Mouse (Mus musculus) kidney, adult 9 months (tissue): ENCODE results near the gene Aox2.
A peak's percentile ranks its signal among the peaks of the same experiment; 100 is the strongest.

ENCODE experiments used
- DNase-seq: peaks from one replicate; pipeline ENCODE4 v3.0.0; 2022

Aox2 gene

GRCm38 (mm10) chr1:58289863-58290469, 11.8 kb downstream of the Aox2 start:
- DNase-seq, result no peak

DNA sequence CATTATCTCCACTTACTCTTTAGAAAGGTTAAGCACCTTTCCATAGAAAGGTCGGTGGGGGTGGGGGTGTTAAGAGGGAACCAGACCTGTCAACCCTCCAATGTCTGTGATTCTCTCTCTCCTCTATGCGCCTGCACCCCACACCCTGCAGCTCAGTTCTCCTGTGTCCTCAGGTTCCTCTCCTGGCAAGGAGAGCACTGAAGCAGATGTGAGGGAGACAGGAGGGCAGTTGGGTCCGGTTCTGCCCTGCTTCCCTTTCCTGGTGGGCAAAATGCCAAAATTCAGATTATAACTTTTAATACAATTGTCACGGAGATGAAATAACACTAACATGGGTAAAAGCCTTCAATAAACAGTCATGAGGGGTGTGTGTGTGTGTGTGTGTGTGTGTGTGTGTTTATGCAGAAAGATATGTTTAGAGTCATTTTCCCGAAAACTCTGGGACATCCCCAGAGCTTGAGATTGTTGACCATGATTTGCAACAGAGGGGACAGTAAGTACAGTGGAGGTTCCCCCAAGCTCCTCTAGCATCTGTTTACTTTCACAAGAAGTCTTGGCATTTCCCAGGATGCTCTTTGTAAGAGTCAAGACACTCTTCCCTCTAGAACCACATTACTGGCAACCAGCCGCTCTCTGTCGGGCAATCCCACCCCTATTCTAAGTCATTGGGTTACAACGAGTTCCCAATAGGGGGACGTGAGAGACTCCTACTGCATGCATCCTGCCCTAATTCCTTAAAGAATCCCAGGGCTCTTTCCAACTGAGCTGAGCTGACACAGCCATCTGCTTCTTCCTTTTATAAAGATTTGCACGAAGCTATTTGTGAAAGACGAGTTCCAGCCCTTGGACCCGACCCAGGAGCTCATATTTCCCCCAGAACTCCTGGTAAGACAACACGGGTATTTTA, 13.5 kb downstream of the Aox2 start:
- no peak for DNase-seq

DNA sequence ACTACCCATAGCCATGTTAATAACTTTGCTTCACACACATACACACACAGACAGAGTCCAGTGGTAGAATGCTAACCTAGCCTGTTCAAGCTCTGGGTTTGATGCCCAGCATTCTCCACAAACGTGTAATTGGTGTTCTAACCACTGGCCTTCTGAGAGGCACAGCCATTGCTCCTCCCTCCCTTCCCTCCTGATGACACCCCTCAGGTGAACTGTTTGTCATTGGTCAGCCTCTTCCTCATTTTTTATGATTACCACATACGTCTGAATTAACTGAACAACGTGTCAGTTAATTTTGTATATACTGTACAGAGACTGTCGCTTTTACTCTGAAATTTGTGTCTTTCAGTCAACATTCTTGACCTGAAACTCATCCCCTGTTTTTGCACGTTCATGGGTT, 16.6 kb downstream of the Aox2 start:
- DNase-seq, result no peak

DNA sequence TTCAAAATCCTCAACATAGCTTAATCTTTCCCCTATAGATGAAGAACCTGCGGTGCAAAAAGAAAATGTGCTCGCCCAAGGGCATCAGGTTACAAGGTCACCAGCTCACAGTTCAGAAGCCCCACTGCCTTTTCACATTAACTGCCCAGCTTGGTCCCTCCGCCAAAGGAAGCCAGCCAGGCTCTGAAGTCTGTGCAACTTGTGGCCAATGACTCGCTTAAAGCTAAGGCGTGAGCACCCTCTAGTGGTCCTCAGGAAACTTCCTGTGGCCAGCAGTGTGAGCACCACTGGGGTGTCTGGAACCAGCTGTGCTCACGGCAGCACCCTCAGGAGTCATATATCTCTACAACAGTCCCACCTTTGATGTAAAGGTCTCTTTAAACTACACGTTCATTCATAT, 18.2 kb downstream of the Aox2 start:
- peak; percentile 70 for DNase-seq

- DNase-seq, result no peak
Observed at GRCm38 (mm10) chr1:58296821-58297220, 18.7 kb downstream of the Aox2 start.

- DNase-seq, result no peak
Observed at GRCm38 (mm10) chr1:58298347-58298746, 20.2 kb downstream of the Aox2 start.

DNA sequence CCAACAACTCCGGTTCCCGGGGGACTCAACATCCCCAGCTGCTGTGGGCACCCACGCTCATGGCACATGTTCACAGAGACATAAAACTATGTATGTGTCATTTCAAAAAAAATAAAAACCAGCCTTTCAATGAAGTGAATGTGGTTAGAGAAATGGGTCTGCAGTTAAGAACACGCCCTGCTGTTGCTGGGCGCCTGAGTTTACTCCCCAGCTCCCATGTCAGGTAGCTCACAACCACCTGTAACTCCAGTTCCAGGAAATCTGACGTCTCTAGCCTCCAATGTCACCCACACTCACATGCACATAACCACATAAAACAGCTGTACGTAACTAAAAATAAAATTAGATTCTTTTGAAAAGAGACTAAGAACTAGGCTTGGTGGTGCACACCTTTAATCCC, 22.9 kb downstream of the Aox2 start:
- DNase-seq, result no peak

DNA sequence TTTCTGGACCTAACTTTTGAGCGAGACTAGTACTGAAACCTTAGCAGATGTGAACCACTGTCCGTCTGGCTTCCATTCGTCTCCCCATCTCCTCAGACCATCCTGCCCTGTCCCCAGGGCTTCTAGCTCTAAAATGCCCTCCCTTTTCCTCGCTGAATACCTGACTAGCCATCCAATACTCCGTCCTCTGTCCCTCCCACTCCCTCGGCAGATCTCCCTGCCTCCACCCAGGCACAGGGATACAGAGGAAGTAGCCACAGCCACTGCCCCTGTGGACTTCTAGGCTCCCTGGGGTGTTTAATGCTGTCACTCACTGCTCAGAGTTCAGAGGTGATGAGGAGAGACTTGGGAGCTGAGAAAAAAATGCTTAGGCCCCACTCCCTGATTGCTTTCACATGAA, 23.9 kb downstream of the Aox2 start:
- DNase-seq, result no peak

GRCm38 (mm10) chr1:58303009-58303408, 24.9 kb downstream of the Aox2 start:
- no peak for DNase-seq

GRCm38 (mm10) chr1:58303726-58304125, 25.6 kb downstream of the Aox2 start:
- no peak for DNase-seq

GRCm38 (mm10) chr1:58304296-58304695, 26.2 kb downstream of the Aox2 start:
- DNase-seq, result no peak

DNA sequence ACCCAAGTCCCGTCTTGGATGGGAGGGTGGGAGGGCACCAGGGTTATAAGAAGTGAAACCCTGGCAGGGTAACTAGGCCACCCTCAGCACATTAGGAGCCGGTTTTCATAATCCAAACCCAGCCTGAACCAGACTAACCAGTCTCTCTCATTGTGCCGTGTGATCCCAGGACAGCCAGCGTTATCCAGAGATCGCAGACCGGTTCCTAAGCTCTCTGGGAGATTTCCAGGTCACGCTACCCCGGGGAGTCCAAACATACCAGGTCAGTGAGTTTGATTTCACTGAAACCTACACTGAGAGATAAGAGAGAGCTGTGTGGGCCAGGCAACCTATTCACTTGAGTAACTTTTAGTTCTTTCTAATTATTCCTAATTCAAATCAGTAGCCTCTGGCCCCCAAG, 29.1 kb downstream of the Aox2 start:
- peak; percentile 45 for DNase-seq

DNA sequence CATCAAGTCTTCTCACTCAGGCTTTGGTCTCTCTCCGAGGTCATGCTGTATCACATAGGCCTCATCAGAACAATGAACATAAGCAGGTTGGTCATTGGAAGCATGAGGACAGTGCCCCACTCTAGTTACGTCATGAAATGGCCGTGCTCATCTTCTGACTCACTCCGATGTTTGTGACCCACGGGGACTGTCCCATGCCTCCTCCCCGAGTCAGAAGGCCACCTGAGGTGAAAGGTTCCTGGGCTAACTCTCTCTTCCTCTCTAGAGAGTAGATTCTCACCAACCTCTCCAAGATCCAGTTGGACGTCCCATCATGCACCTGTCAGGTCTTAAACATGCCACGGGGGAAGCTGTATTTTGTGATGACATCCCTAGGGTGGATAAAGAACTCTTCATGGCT, 30.5 kb downstream of the Aox2 start:
- no peak for DNase-seq

- no peak for DNase-seq
Observed at GRCm38 (mm10) chr1:58309853-58310252, 31.7 kb downstream of the Aox2 start.

DNA sequence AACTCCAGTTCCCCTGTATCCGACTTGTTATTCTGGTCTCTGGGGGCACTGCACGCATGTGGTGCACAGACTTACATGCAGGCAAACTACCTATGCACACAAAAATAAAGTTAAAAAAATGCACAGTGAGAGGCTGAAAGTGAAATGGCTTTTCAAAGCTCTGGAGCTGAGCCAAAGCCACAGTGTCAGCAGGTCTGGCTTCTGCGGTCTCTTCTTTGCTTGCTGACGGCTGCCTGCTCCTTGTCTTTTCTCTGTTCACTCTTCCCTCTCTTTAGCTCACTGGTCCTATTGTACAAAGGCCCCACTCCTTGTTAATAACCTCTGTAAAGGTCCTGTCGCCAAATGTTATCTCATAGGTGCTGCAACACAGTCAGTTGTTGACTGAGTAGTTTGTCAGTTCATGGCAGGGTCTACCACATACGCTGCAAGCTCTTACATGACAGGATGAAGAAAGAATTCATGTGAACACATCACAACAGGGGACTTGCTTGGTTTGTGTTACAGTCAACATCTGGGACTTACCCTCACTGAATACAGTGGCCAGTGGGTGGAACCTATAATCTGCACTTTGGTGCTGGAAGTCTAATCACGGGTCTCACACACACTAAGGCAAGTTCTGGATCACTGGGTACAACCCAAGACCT, 33.2 kb downstream of the Aox2 start:
- no peak for DNase-seq

DNA sequence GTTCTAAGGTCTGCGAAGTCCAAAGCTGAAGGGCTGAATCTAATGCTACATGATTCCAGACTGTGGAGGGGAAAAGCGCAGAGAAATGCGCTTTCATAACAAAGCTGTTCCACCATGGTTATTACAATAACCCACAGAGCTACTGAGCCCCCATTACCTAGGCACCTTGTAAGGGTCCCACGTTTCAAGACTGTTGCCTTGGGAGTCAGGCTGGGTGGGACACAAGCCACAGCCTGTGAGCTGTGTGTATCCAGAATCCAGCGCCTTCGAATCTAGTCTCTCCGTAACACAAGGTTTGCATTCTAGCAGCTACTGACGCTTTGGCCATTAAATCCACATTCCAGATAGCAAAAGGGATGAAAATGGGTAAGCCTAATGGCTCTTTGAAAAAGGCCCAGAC, 35.0 kb downstream of the Aox2 start:
- DNase-seq, result no peak

- no peak for DNase-seq
Observed at GRCm38 (mm10) chr1:58315532-58315931, 37.4 kb downstream of the Aox2 start.

- no peak for DNase-seq
Observed at GRCm38 (mm10) chr1:58333222-58333621, 55.1 kb downstream of the Aox2 start.

GRCm38 (mm10) chr1:58339901-58340300, 61.8 kb downstream of the Aox2 start:
- no peak for DNase-seq

DNA sequence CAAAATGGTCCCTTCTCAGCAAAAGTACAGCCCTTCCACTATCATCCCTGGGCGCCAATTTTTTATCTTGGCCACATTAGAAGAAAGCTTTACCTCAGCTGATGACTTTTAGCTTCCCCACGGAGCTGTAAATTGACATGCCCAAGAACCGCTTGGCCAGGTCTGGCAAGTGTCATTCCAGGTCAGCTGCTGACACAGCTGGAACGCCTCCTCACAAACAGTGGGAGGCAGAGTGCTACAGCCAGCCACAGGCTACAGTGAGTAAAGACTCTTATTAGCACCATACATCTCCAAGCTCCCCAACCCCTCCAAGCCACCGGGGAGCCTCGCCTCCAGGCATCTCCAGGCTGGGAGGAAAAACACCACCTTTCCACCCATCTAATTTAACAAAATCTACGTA, 63.5 kb downstream of the Aox2 start:
- DNase-seq, result peak; percentile 69

DNA sequence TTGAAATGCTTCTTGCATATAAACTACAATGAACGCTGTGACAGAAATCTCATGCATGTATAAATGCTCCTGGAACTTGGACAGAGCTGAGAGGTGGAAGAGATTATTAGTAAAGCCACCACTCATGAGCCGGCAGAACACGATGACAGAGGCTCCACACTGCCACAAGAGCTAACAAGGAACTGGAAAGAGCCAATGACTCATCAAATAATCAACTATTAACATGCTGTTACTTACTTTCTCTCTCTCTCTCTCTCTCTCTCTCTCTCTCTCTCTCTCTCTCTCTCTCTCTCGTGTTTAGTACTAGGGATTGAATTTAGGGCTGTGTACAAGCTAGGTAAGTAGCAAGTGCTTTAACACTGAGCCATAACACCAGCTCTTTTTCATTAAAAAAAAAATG, 65.7 kb downstream of the Aox2 start:
- no peak for DNase-seq

- DNase-seq, result no peak
Observed at GRCm38 (mm10) chr1:58344570-58344969, 66.4 kb downstream of the Aox2 start.

- DNase-seq, result no peak
Observed at GRCm38 (mm10) chr1:58346159-58346558, 68.0 kb downstream of the Aox2 start.

GRCm38 (mm10) chr1:58348712-58349111, 70.6 kb downstream of the Aox2 start:
- no peak for DNase-seq
